Mouse (Mus musculus): Measurements from ENCODE around the gene Txnl4b. TPM values are rescaled to one million over a fixed set of nuclear protein-coding genes. Genes with fewer than 3 reads are reported as not detected.

The Txnl4b gene
- polyA plus RNA-seq, 1 experiment from 2014 or later: 29.6 TPM

DNA sequence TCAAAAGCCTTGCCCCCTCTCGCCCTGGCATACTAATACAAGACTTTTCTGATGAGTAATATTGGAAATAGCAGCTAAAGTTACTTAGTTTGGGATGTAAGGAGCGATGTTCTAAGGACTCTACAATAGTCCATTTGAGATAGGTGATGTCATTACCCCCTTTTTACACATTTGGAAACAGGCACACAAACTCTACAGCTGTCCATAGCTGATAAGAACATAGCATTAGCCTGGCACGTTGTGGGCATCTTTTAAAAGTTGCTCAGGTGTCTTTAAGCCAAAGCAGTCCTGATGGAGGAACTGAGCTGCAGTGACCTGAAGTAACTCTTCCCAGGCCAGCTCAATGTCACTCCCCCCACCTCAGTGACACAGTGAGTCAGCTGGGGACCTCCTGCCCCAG, 25.7 kb downstream of the Txnl4b start:
- H3K4me3 ChIP-seq (ENCODE audit: low read length): no peak overlapping the region
- no peaks in the 10 kb centered on the region for H3K4me1 ChIP-seq (replicated peaks; ENCODE audit: control insufficient read depth, insufficient read depth, low read length)
- no peak overlapping the region for H3K4me2 ChIP-seq (ENCODE audit: low read depth, low read length)
- H3K27me3 ChIP-seq (ENCODE audit: control insufficient read depth, insufficient read depth, low read depth, low read length): no peaks in the 10 kb centered on the region
- ATAC-seq (ENCODE audit: low read depth): no peak
- WGBS: 77% methylated on average over 3 of the region's 3 CpGs
- H3K9me3 ChIP-seq (ENCODE audit: control insufficient read depth, low read length): no peaks in the 10 kb centered on the region
- H3K9ac ChIP-seq (ENCODE audit: low read length): no peak overlapping the region
- H3K27ac ChIP-seq (ENCODE audit: low read length): no peak overlapping the region
- peaks cover 4% of the 10 kb centered on the region; the same call in 1 of the 2 replicates for H3K36me3 ChIP-seq (ENCODE audit: control insufficient read depth, insufficient read depth, low read length)

DNA sequence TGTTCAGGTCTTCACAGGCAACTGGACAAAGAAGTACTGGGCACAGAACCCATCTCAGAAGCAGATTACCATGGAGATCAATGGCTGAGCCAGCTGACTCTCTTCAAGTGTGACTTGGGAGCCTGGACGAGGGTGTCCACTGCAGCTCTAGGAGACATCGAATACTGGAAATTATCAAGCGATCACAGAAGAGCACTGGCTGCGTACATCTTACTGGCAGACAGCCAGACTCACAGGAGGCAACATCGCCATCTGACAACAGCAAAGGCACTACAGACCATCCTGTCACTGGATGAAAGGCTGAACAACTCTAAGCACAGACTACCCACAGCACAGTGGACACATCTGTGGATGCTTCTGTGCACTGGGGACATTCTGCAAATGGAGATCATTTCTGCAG, 26.5 kb downstream of the Txnl4b start:
- no peak for ATAC-seq (ENCODE audit: low read depth)
- 73% methylated on average over 5 of the region's 5 CpGs for WGBS
- no peak overlapping the region for H3K27ac ChIP-seq (ENCODE audit: low read length)
- H3K36me3 ChIP-seq (ENCODE audit: control insufficient read depth, insufficient read depth, low read length): peaks cover 4% of the 10 kb centered on the region; the same call in 1 of the 2 replicates
- H3K4me3 ChIP-seq (ENCODE audit: low read length): no peak overlapping the region
- no peaks in the 10 kb centered on the region for H3K9me3 ChIP-seq (ENCODE audit: control insufficient read depth, low read length)
- H3K4me2 ChIP-seq (ENCODE audit: low read depth, low read length): no peak overlapping the region
- no peak overlapping the region for H3K9ac ChIP-seq (ENCODE audit: low read length)
- H3K4me1 ChIP-seq (replicated peaks; ENCODE audit: control insufficient read depth, insufficient read depth, low read length): no peaks in the 10 kb centered on the region
- no peaks in the 10 kb centered on the region for H3K27me3 ChIP-seq (ENCODE audit: control insufficient read depth, insufficient read depth, low read depth, low read length)

DNA sequence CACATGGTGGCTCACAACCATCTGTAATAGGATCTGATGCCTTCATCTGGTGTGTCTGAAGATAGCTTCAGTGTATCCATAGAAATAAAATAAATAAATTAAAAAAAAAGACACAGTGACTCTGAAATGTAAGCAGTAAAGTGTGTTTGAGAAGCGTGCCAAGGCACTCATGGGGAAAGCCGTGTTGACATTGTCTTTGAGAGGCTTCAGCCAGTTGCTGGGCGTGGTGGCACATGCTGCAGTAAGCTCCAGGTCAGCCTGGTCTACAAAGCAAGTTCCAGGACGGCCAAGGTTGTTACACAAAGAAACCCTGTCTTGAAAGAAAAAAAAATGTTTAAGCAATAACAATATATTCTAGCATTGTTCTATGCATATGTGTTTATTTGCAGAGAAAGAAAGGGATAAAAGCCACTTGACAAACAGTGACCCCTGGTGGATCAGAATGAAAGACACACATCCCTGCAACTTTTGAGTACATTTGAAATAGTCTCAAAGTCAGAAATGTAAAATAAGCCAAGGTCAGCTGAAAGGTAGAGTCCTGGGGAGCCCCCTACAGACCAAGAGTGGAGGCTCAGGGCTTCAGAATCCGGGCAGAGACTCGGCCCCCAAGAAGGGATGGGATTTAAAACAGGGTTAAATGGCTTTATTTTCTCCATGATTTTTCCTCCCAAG, 27.6 kb downstream of the Txnl4b start:
- no peaks in the 10 kb centered on the region for H3K27me3 ChIP-seq (ENCODE audit: control insufficient read depth, insufficient read depth, low read depth, low read length)
- WGBS: 45% methylated on average over 6 of the region's 6 CpGs
- peak; percentile 41; the same call in 1 of the 2 replicates for ATAC-seq (ENCODE audit: low read depth)
- H3K27ac ChIP-seq (ENCODE audit: low read length): peak overlapping the region; percentile 10; the same call in 1 of the 2 replicates
- H3K36me3 ChIP-seq (ENCODE audit: control insufficient read depth, insufficient read depth, low read length): peaks cover 4% of the 10 kb centered on the region; the same call in 1 of the 2 replicates
- no peak overlapping the region for H3K9ac ChIP-seq (ENCODE audit: low read length)
- H3K4me1 ChIP-seq (replicated peaks; ENCODE audit: control insufficient read depth, insufficient read depth, low read length): no peaks in the 10 kb centered on the region
- H3K4me3 ChIP-seq (ENCODE audit: low read length): no peak overlapping the region
- no peak overlapping the region for H3K4me2 ChIP-seq (ENCODE audit: low read depth, low read length)
- H3K9me3 ChIP-seq (ENCODE audit: control insufficient read depth, low read length): no peaks in the 10 kb centered on the region

DNA sequence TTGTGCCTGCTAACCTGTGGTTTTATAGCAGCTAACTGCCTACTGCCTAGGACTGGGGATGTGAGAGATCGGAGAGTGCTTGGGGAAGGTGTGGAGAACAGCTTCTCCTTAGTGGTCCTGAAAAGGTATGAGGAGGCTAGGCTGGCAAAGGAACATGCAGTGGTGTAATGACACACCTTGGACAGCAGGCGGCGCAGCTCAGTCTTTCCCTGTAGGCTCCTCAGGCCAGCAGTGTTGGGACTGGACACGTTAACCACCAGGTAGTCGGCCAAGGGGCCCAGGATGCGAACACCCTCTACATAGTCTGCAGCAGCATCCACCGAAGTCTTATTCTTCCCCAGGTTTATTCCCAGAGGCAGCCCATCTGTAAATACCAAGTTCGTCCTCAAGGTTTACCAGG, 30.2 kb downstream of the Txnl4b start:
- Histone ChIP-seq H3K4me2 (ENCODE audit: low read depth, low read length) (no peak overlapping the region), H3K9me3 (ENCODE audit: control insufficient read depth, low read length) (no peaks in the 10 kb centered on the region), H3K27me3 (ENCODE audit: control insufficient read depth, insufficient read depth, low read depth, low read length) (no peaks in the 10 kb centered on the region), H3K9ac (ENCODE audit: low read length) (no peak overlapping the region), H3K27ac (ENCODE audit: low read length) (no peak overlapping the region), H3K36me3 (ENCODE audit: control insufficient read depth, insufficient read depth, low read length) (peaks cover 7% of the 10 kb centered on the region; the same call in 1 of the 2 replicates), H3K4me3 (ENCODE audit: low read length) (no peak overlapping the region), H3K4me1 (replicated peaks; ENCODE audit: control insufficient read depth, insufficient read depth, low read length) (no peaks in the 10 kb centered on the region)
- 46% methylated on average over 8 of the region's 8 CpGs for WGBS
- ATAC-seq (ENCODE audit: low read depth): no peak

DNA sequence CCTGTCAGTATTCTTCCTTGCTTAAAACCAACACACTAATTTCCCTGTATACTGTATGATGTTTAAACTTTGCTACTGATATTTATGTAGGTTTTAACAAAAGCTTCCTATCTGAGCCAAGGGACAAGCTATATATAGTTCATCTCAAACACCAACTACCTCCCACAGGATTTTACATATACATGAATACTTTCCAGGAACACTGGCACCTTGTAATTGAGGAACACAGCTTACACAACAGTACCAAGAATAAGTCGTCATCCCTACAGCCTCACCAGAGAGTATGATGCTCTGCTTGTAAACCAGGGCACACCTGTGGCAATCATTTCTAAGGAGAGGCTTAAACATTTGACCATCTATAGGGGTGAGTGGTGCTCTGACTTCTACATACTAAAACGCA, 41.0 kb downstream of the Txnl4b start:
- ATAC-seq (ENCODE audit: low read depth): no peak
- 63% methylated on average over 2 of the region's 2 CpGs for WGBS
- Histone ChIP-seq H3K27ac (ENCODE audit: low read length) (no peak overlapping the region), H3K9ac (ENCODE audit: low read length) (no peak overlapping the region), H3K36me3 (ENCODE audit: control insufficient read depth, insufficient read depth, low read length) (0 out of 2 replicates have a peak, but pooled peaks cover 5% of the 10 kb centered on the region), H3K4me3 (ENCODE audit: low read length) (no peak overlapping the region), H3K4me1 (replicated peaks; ENCODE audit: control insufficient read depth, insufficient read depth, low read length) (peaks cover 11% of the 10 kb centered on the region), H3K9me3 (ENCODE audit: control insufficient read depth, low read length) (no peaks in the 10 kb centered on the region), H3K4me2 (ENCODE audit: low read depth, low read length) (no peak overlapping the region), H3K27me3 (ENCODE audit: control insufficient read depth, insufficient read depth, low read depth, low read length) (no peaks in the 10 kb centered on the region)

DNA sequence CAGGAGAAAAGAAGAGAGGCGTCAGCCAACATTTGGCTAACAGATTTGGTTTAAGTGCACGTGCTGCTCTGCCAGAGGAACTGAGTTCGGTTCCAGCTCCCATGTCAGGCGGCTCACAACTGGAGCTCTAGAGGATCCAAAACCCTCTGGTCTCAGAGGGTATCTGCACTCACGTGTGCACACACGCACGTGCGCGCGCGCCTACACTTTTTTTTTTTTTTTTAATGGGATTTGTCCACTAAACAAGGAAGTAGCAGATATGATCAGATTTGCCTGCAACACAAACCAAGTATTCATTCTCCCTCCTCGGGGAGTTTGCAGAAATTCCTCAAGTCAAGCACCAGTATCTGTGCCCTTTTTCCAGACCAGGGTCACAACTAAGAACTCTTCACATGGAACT, 42.0 kb downstream of the Txnl4b start:
- H3K9me3 ChIP-seq (ENCODE audit: control insufficient read depth, low read length): no peaks in the 10 kb centered on the region
- H3K9ac ChIP-seq (ENCODE audit: low read length): peak overlapping the region; percentile 79
- H3K36me3 ChIP-seq (ENCODE audit: control insufficient read depth, insufficient read depth, low read length): 0 out of 2 replicates have a peak, but pooled peaks cover 5% of the 10 kb centered on the region
- H3K27ac ChIP-seq (ENCODE audit: low read length): peak overlapping the region; percentile 97
- no peaks in the 10 kb centered on the region for H3K27me3 ChIP-seq (ENCODE audit: control insufficient read depth, insufficient read depth, low read depth, low read length)
- H3K4me1 ChIP-seq (replicated peaks; ENCODE audit: control insufficient read depth, insufficient read depth, low read length): peaks cover 11% of the 10 kb centered on the region
- WGBS: 4% methylated on average over 12 of the region's 12 CpGs
- H3K4me3 ChIP-seq (ENCODE audit: low read length): peak overlapping the region; percentile 75
- H3K4me2 ChIP-seq (ENCODE audit: low read depth, low read length): peak overlapping the region; percentile 96
- ATAC-seq (ENCODE audit: low read depth): no peak

DNA sequence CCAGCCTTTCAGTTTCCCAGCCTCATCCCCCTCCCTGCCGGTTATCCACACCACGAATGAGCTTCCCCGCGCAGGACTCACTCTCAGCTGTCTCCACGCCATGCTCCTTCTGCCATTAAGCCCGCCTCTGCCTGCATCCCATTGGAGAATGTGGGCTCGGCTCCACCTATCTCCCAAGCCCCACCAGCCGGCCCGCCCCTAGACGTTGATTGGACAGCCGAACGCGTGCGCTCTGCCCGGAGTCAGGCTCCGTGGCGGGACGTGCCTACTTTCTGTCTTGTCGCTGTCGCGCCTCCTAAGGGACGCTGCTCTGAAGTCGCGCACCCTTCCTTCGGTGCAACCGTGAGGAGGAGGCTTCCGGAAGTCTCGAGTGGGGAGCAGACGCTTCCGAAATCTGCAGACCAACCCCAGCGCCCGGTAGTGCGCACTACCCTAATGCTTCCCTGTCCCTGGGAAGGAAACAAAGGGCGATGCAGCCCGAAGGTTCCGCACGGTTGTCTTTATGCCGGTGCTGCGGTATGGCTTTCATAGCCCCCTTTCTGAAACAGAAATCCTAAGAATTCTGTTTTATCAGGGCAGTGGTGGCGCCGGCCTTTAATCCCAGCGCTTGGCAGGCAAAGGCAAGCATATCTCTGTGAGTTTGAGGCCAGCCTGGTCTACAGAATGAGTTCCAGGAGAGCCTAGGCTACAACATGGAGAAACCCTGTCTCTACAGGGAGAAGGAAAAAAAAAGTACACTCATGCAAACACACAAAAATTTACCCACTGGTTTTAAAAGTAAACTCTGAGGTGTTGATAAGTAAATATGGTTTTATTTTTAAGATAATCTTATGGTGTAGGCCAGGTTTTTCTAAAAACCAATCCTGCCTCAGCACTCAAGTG, 42.8 kb downstream of the Txnl4b start, which contains the start of gene Dhodh:
TSS of gene Dhodh (minus strand) at position 403 of the 882 bp plus-strand sequence.
- under 1% methylated on average over 42 of the region's 42 CpGs for WGBS

DNA sequence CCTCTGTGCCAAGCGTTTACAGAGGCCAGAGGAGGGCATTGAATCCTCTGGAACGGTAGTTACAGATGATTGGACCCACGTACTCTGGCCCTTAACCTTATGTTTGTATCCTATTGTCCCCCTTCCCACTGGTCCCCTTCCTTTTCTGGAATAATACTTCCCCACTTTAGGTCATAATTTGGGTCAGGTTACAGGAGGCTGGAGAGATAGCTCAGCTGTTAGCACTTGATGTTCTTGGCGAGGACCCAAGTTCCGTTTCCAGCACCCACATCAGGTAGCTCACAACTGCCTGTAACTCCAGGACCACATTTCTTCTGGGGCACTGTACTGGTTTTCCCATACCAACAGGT, 43.4 kb downstream of the Txnl4b start:
- 10% methylated on average over 5 of the region's 5 CpGs for WGBS
- no peaks in the 10 kb centered on the region for H3K27me3 ChIP-seq (ENCODE audit: control insufficient read depth, insufficient read depth, low read depth, low read length)
- no peaks in the 10 kb centered on the region for H3K9me3 ChIP-seq (ENCODE audit: control insufficient read depth, low read length)

More for the DNA sequence above, 42.8 kb downstream of the Txnl4b start, which contains the start of gene Dhodh:
- Histone ChIP-seq H3K4me2 (ENCODE audit: low read depth, low read length) (peak within 1 kb of the TSS; percentile 96), H3K9ac (ENCODE audit: low read length) (peak within 1 kb of the TSS; percentile 79), H3K9me3 (ENCODE audit: control insufficient read depth, low read length) (no peaks in the 10 kb centered on the region), H3K4me3 (ENCODE audit: low read length) (peak within 1 kb of the TSS; percentile 75), H3K27me3 (ENCODE audit: control insufficient read depth, insufficient read depth, low read depth, low read length) (no peaks in the 10 kb centered on the region), H3K4me1 (replicated peaks; ENCODE audit: control insufficient read depth, insufficient read depth, low read length) (peaks cover 11% of the 10 kb centered on the region), H3K36me3 (ENCODE audit: control insufficient read depth, insufficient read depth, low read length) (0 out of 2 replicates have a peak, but pooled peaks cover 5% of the 10 kb centered on the region), H3K27ac (ENCODE audit: low read length) (peak within 1 kb of the TSS; percentile 97)
- peak; percentile 99 for ATAC-seq (ENCODE audit: low read depth)

More for the DNA sequence above, 43.4 kb downstream of the Txnl4b start:
- Histone ChIP-seq H3K4me2 (ENCODE audit: low read depth, low read length) (peak overlapping the region; percentile 96), H3K9ac (ENCODE audit: low read length) (peak overlapping the region; percentile 79), H3K36me3 (ENCODE audit: control insufficient read depth, insufficient read depth, low read length) (0 out of 2 replicates have a peak, but pooled peaks cover 3% of the 10 kb centered on the region), H3K4me3 (ENCODE audit: low read length) (peak overlapping the region; percentile 75), H3K4me1 (replicated peaks; ENCODE audit: control insufficient read depth, insufficient read depth, low read length) (peaks cover 11% of the 10 kb centered on the region), H3K27ac (ENCODE audit: low read length) (peak overlapping the region; percentile 97)
- no peak for ATAC-seq (ENCODE audit: low read depth)
